Comparison of ENCODE assay signal across 8 mouse cellular contexts in the genomic region with DNA sequence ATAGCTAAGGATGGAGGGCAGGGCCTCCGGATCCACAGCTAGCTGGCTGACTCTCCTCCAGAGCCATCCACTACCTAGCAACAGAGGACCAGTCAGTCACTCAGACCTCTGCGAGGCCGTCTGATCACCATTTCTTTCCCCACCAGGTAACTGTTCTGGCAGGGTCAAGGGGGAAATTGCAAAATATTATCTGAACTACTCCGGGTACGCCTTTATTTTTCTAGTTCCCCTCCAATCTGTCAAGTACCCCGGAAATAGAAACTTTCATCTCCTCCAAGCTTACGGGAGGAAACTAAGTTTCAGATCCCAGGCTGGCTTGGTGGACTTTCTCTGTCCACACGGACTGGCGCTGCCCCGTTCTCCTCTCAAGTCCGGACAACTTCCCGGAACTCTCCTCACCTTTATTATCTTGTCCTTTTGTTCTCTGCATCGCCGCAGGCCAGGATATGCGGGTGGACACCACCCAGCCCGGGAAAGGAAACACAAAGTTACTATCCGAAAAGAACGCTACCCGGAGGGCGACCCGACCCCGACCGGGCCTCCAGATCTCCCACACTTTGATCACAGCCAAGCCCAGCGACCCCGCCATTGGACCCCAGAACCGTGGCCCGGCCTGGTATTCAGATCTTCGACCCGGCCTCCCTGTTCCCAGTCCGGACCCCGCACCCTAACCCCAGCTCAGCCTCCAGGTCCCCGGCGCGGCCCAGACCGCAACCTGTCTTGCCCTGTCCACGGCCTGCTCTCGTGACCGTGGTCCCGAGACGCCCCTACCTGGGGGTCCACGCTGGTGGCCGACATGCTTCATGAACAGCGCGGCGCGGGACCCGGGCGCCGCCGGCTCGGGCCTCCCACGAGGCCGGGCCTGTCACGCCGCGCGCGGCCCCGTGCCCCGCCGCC. TPM values are rescaled to one million over a fixed set of nuclear protein-coding genes. Genes with fewer than 3 reads are reported as not detected.
A peak's percentile ranks its signal among the peaks of the same experiment; 100 is the strongest.
DNase-seq lines count a peak whose midpoint lies in the region; ATAC-seq and TF ChIP-seq lines count a peak whose summit lies in the region.

No protein-coding gene starts in this region.

- peak overlapping the region; percentile 84 for H3K27ac ChIP-seq in bone marrow, adult 2 months (ENCODE audit: control insufficient read depth, insufficient read depth, low read depth, low read length, poor library complexity)
- peak overlapping the region; percentile 59 for H3K27ac ChIP-seq in limb, embryonic 11.5 days (replicated peaks; ENCODE audit: low read depth, low read length)
- peak overlapping the region; percentile 96 for H3K27ac ChIP-seq in midbrain, embryonic 10.5 days (replicated peaks)
- peak overlapping the region; percentile 82 for H3K27ac ChIP-seq in stomach, postnatal 0 days (replicated peaks)

- no peak for TF ChIP-seq EP300 in stomach, postnatal 0 days (optimal IDR thresholded peaks at IDR 0.05)

- no peaks in the 10 kb centered on the region for H3K27me3 ChIP-seq in limb, embryonic 11.5 days (ENCODE audit: control insufficient read depth, insufficient read depth, low read length)
- peaks cover 6% of the 10 kb centered on the region; the same call in 1 of the 2 replicates for H3K27me3 ChIP-seq in midbrain, embryonic 10.5 days (ENCODE audit: low read depth, poor library complexity, severe bottlenecking)
- no peaks in the 10 kb centered on the region for H3K27me3 ChIP-seq in stomach, postnatal 0 days (ENCODE audit: control insufficient read depth, insufficient read depth, low read length)

- no peak for TF ChIP-seq POLR2A in bone marrow, adult 2 months (IDR thresholded peaks at IDR 0.05; ENCODE audit: borderline replicate concordance, control insufficient read depth, low read depth, low read length)

- under 1% methylated on average over 61 of the region's 61 CpGs for WGBS in bone marrow, adult 2 months
- WGBS in limb, embryonic 11.5 days = under 1% methylated on average over 61 of the region's 61 CpGs
- WGBS in midbrain, embryonic 10.5 days = under 1% methylated on average over 61 of the region's 61 CpGs
- under 1% methylated on average over 52 of the region's 61 CpGs for WGBS in stomach, postnatal 0 days

- peak; percentile 51 for ATAC-seq in limb, embryonic 11.5 days (ENCODE audit: insufficient number of reproducible peaks, low FRiP score, low TSS enrichment, low read depth)
- ATAC-seq in stomach, postnatal 0 days (ENCODE audit: low FRiP score, low TSS enrichment) = no peak

- H3K36me3 ChIP-seq in limb, embryonic 11.5 days (ENCODE audit: control insufficient read depth, insufficient read depth, low read length) = peaks cover 10% of the 10 kb centered on the region
- H3K36me3 ChIP-seq in midbrain, embryonic 10.5 days = peaks cover 39% of the 10 kb centered on the region
- H3K36me3 ChIP-seq in stomach, postnatal 0 days (ENCODE audit: control insufficient read depth, insufficient read depth, low read length) = 0 out of 2 replicates have a peak, but pooled peaks cover 7% of the 10 kb centered on the region

- H3K9me3 ChIP-seq in limb, embryonic 11.5 days (ENCODE audit: control insufficient read depth, low read length) = no peaks in the 10 kb centered on the region
- H3K9me3 ChIP-seq in midbrain, embryonic 10.5 days (replicated peaks) = no peaks in the 10 kb centered on the region
- H3K9me3 ChIP-seq in stomach, postnatal 0 days (ENCODE audit: control insufficient read depth, low read length) = no peaks in the 10 kb centered on the region

- peak; percentile 16 for DNase-seq in ovary, adult 18-20 months (ENCODE audit: low spot score)
- no peak for DNase-seq in ovary, postnatal 10 days (ENCODE audit: low spot score)
- peak; percentile 34 for DNase-seq in gastrocnemius, postnatal 4 days (ENCODE audit: low spot score in 2 of 2)
- no peak for DNase-seq in limb, embryonic 11.5 days (ENCODE audit: low spot score)
- DNase-seq in midbrain, embryonic 10.5 days (ENCODE audit: low spot score) = no peak
- DNase-seq in stomach, postnatal 0 days (ENCODE audit: low spot score) = no peak
- no peak for DNase-seq in embryo, embryonic 10 days (ENCODE audit: low spot score)

- no peak for TF ChIP-seq CTCF in bone marrow, adult 2 months (IDR thresholded peaks at IDR 0.05; ENCODE audit: control insufficient read depth, insufficient read depth, low read length)
- TF ChIP-seq CTCF in stomach, postnatal 0 days (IDR thresholded peaks at IDR 0.05; ENCODE audit: low read depth) = no peak

- no peaks in the 10 kb centered on the region; the same call in 1 of the 2 replicates for H3K4me1 ChIP-seq in bone marrow, adult 2 months (ENCODE audit: control insufficient read depth, insufficient read depth, low read length)
- no peaks in the 10 kb centered on the region for H3K4me1 ChIP-seq in limb, embryonic 11.5 days (ENCODE audit: control insufficient read depth, insufficient read depth, low read length)
- peaks cover 21% of the 10 kb centered on the region for H3K4me1 ChIP-seq in midbrain, embryonic 10.5 days
- peaks cover 5% of the 10 kb centered on the region; the same call in 1 of the 2 replicates for H3K4me1 ChIP-seq in stomach, postnatal 0 days (replicated peaks; ENCODE audit: control insufficient read depth, insufficient read depth)

- H3K4me2 ChIP-seq in limb, embryonic 11.5 days (ENCODE audit: low read depth, severe bottlenecking) = peak overlapping the region; percentile 68
- H3K4me2 ChIP-seq in stomach, postnatal 0 days (replicated peaks; ENCODE audit: low read depth) = peak overlapping the region; percentile 78

- H3K4me3 ChIP-seq in bone marrow, adult 2 months (replicated peaks; ENCODE audit: control insufficient read depth, low read depth, low read length) = peak overlapping the region; percentile 89
- H3K4me3 ChIP-seq in limb, embryonic 11.5 days (ENCODE audit: low read depth, low read length) = peak overlapping the region; percentile 100
- H3K4me3 ChIP-seq in midbrain, embryonic 10.5 days = peak overlapping the region; percentile 99
- peak overlapping the region; percentile 93 for H3K4me3 ChIP-seq in stomach, postnatal 0 days (ENCODE audit: low read depth, low read length)

- peak overlapping the region; percentile 99 for H3K9ac ChIP-seq in limb, embryonic 11.5 days (ENCODE audit: low read length)
- H3K9ac ChIP-seq in stomach, postnatal 0 days (ENCODE audit: low read length) = peak overlapping the region; percentile 99

RNA-seq across cellular contexts. Expression of a gene that starts 0.6 kb away (rescaled TPM):
- 17.7 and 26.6 TPM in 2 replicates for polyA plus RNA-seq in bone marrow, adult 2 months (2011; ENCODE audit: insufficient read depth, insufficient read length, low replicate concordance, missing spikeins)
- total RNA-seq in gastrocnemius, postnatal 4 days (2021) = 10 to 100 TPM; 42.2 to 48.3 TPM
- polyA plus RNA-seq in limb, embryonic 11.5 days (2014; fragmentation: Nextera tagmentation; extraction: Ambion mirVana) = 80.5 and 83.1 TPM in 2 replicates
- polyA plus RNA-seq in midbrain, embryonic 10.5 days (2016; fragmentation: Nextera tagmentation; extraction: Ambion mirVana) = 51.9 and 61.4 TPM in 2 replicates
- polyA plus RNA-seq in stomach, postnatal 0 days (2015; fragmentation: Nextera tagmentation; extraction: Ambion mirVana) = 26.2 and 27.6 TPM in 2 replicates

RNA-seq across cellular contexts. Expression of a gene that starts 8.7 kb away (rescaled TPM):
- not detected in 2 replicates for polyA plus RNA-seq in bone marrow, adult 2 months (2011; ENCODE audit: insufficient read depth, insufficient read length, low replicate concordance, missing spikeins)
- not detected for total RNA-seq in gastrocnemius, postnatal 4 days (2021)
- polyA plus RNA-seq in limb, embryonic 11.5 days (2014; fragmentation: Nextera tagmentation; extraction: Ambion mirVana) = not detected in 2 replicates
- polyA plus RNA-seq in midbrain, embryonic 10.5 days (2016; fragmentation: Nextera tagmentation; extraction: Ambion mirVana) = 0.48 and 0.56 TPM in 2 replicates
- polyA plus RNA-seq in stomach, postnatal 0 days (2015; fragmentation: Nextera tagmentation; extraction: Ambion mirVana) = 0.06 and 0.11 TPM in 2 replicates

RNA-seq across cellular contexts. Expression of a gene that starts 34.3 kb away (rescaled TPM):
- not detected in 2 replicates for polyA plus RNA-seq in bone marrow, adult 2 months (2011; ENCODE audit: insufficient read depth, insufficient read length, low replicate concordance, missing spikeins)
- 1 to 10 TPM; 2.5 to 3.6 TPM for total RNA-seq in gastrocnemius, postnatal 4 days (2021)
- polyA plus RNA-seq in limb, embryonic 11.5 days (2014; fragmentation: Nextera tagmentation; extraction: Ambion mirVana) = 3.6 and 7.8 TPM in 2 replicates
- polyA plus RNA-seq in midbrain, embryonic 10.5 days (2016; fragmentation: Nextera tagmentation; extraction: Ambion mirVana) = 43.7 and 59.7 TPM in 2 replicates
- 42.7 and 44.0 TPM in 2 replicates for polyA plus RNA-seq in stomach, postnatal 0 days (2015; fragmentation: Nextera tagmentation; extraction: Ambion mirVana)

RNA-seq across cellular contexts. Expression of a gene that starts 46.9 kb away (rescaled TPM):
- polyA plus RNA-seq in bone marrow, adult 2 months (2011; ENCODE audit: insufficient read depth, insufficient read length, low replicate concordance, missing spikeins) = 32.9 and 35.6 TPM in 2 replicates
- total RNA-seq in gastrocnemius, postnatal 4 days (2021) = 10 to 100 TPM; 69.0 to 73.9 TPM
- 60.4 and 69.3 TPM in 2 replicates for polyA plus RNA-seq in limb, embryonic 11.5 days (2014; fragmentation: Nextera tagmentation; extraction: Ambion mirVana)
- 81.6 and 87.1 TPM in 2 replicates for polyA plus RNA-seq in midbrain, embryonic 10.5 days (2016; fragmentation: Nextera tagmentation; extraction: Ambion mirVana)
- polyA plus RNA-seq in stomach, postnatal 0 days (2015; fragmentation: Nextera tagmentation; extraction: Ambion mirVana) = 45.1 and 45.2 TPM in 2 replicates

Comparison
In these comparisons a context has a peak if more than half of its experiments do, and no peak if none do; other contexts are left out.
1. DNase-seq: peak in ovary, adult 18-20 months (single experiment) and gastrocnemius, postnatal 4 days (2 of 2); none in ovary, postnatal 10 days (single experiment), limb, embryonic 11.5 days (single experiment), midbrain, embryonic 10.5 days (single experiment), stomach, postnatal 0 days (single experiment) and embryo, embryonic 10 days (single experiment).
2. Peak in every context shown above with its lines, with median percentiles within 50 percentile points of each other: H3K27ac ChIP-seq and H3K4me3 ChIP-seq.